7 mouse cellular contexts compared by ENCODE assay signal in genomic region chr14:119027675-119028253, GRCm38 (mm10).
"Had no signal": no experiment of that assay in that cellular context is flagged by ENCODE, and none has a peak within 500 bp of the region (broad histone marks: within the 10 kb centered on the region; RNA-seq: fewer than 3 reads in every experiment).

No protein-coding gene starts in this region.

- H3K4me2 ChIP-seq: limb, embryonic 13.5 days; liver, embryonic 12.5 days; liver, embryonic 15.5 days; lung, embryonic 15.5 days; midbrain, embryonic 11.5 days had no signal

- H3K4me1 ChIP-seq: limb, embryonic 10.5 days; limb, embryonic 13.5 days; liver, embryonic 12.5 days; liver, embryonic 15.5 days; lung, embryonic 15.5 days had no signal

- H3K4me3 ChIP-seq: limb, embryonic 10.5 days; limb, embryonic 13.5 days; liver, embryonic 12.5 days; liver, embryonic 15.5 days; lung, embryonic 15.5 days had no signal

- H3K27me3 ChIP-seq: limb, embryonic 13.5 days; liver, embryonic 12.5 days; liver, embryonic 15.5 days; lung, embryonic 15.5 days had no signal

- H3K9ac ChIP-seq: limb, embryonic 13.5 days; liver, embryonic 12.5 days; liver, embryonic 15.5 days; lung, embryonic 15.5 days had no signal

- H3K27ac ChIP-seq: limb, embryonic 10.5 days; limb, embryonic 13.5 days; liver, embryonic 12.5 days; liver, embryonic 15.5 days; lung, embryonic 15.5 days; stomach, postnatal 0 days had no signal

- H3K9me3 ChIP-seq: limb, embryonic 10.5 days; limb, embryonic 13.5 days; liver, embryonic 12.5 days; liver, embryonic 15.5 days; lung, embryonic 15.5 days had no signal
